Mouse (Mus musculus): ENCODE data around the gene Fbxl18. TPM values are rescaled to one million over a fixed set of nuclear protein-coding genes. Genes with fewer than 3 reads are reported as not detected.

Gene Fbxl18
- polyA plus RNA-seq, 2 experiments, result 10.2 to 12.5 TPM

DNA sequence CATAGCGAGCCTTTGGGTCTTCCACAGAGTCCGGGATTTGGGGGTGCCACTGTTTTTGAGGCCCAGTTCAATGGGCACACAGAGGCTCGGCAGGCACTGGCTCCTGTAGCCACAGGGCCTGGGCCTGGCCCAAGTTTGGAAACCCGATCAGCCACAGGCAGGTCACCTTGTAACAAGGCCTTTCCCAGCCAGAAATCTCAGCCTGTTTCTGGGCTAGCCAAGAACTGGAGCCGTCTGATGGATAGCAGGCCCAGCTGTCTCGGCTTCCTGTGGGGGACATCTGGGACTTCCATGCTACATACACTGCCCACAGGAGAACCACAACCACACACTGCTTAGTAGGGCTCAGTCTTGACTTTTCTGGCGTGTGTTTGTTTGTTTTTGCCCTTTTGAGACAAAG, 21.4 kb upstream of the Fbxl18 start:
- no peak overlapping the region for H3K27ac ChIP-seq (replicated peaks; ENCODE audit: low read depth, low read length)
- DNase-seq (ENCODE audit: low spot score) (no peak), ATAC-seq (ENCODE audit: low FRiP score, low read depth) (no peak)
- no peaks in the 10 kb centered on the region for H3K27me3 ChIP-seq (ENCODE audit: control insufficient read depth, insufficient read depth, low read length)
- no peaks in the 10 kb centered on the region for H3K4me1 ChIP-seq (ENCODE audit: control insufficient read depth, insufficient read depth, low read length)
- no peak overlapping the region for H3K9ac ChIP-seq (ENCODE audit: low read depth, low read length, severe bottlenecking)
- TF ChIP-seq POLR2A (IDR thresholded peaks at IDR 0.05; ENCODE audit: borderline replicate concordance, extremely low read depth, insufficient read depth, insufficient read length), result no peak
- H3K36me3 ChIP-seq (ENCODE audit: control insufficient read depth, insufficient read depth, low read length), result no peaks in the 10 kb centered on the region
- no peaks in the 10 kb centered on the region for H3K9me3 ChIP-seq (ENCODE audit: control insufficient read depth, low read length)
- no peak overlapping the region for H3K4me2 ChIP-seq (replicated peaks; ENCODE audit: low read depth, low read length, severe bottlenecking)
- H3K4me3 ChIP-seq (replicated peaks; ENCODE audit: low read length), result no peak overlapping the region
- 67% methylated on average over 7 of the region's 7 CpGs for WGBS

DNA sequence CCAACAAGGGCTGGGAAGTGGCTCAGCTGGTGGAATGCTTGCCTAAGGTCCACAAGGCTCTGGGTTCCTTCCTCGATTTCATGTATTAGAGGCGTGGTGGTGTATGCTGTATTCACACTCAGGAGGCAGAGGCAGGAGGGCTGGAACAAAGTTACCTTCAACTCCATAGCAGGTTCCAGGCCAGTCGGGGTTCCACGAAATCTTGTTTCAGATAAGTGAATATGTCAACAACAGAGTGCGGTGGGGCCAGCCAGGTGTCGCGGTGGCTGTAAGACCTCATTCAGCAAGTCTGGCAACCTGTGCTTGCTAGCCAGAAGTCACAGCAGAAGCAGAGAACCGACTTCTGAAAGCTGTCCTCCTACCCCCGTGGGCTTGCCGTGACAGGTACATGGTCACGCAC, 20.0 kb upstream of the Fbxl18 start:
- ATAC-seq (ENCODE audit: low FRiP score, low read depth), result no peak
- Histone ChIP-seq H3K4me2 (replicated peaks; ENCODE audit: low read depth, low read length, severe bottlenecking) (no peak overlapping the region), H3K9me3 (ENCODE audit: control insufficient read depth, low read length) (no peaks in the 10 kb centered on the region), H3K27ac (replicated peaks; ENCODE audit: low read depth, low read length) (no peak overlapping the region), H3K4me1 (ENCODE audit: control insufficient read depth, insufficient read depth, low read length) (no peaks in the 10 kb centered on the region), H3K36me3 (ENCODE audit: control insufficient read depth, insufficient read depth, low read length) (no peaks in the 10 kb centered on the region), H3K9ac (ENCODE audit: low read depth, low read length, severe bottlenecking) (no peak overlapping the region), H3K4me3 (replicated peaks; ENCODE audit: low read length) (no peak overlapping the region), H3K27me3 (ENCODE audit: control insufficient read depth, insufficient read depth, low read length) (no peaks in the 10 kb centered on the region)
- TF ChIP-seq POLR2A (IDR thresholded peaks at IDR 0.05; ENCODE audit: borderline replicate concordance, extremely low read depth, insufficient read depth, insufficient read length), result no peak
- 91% methylated on average over 11 of the region's 11 CpGs for WGBS
- DNase-seq (ENCODE audit: low spot score), result no peak

DNA sequence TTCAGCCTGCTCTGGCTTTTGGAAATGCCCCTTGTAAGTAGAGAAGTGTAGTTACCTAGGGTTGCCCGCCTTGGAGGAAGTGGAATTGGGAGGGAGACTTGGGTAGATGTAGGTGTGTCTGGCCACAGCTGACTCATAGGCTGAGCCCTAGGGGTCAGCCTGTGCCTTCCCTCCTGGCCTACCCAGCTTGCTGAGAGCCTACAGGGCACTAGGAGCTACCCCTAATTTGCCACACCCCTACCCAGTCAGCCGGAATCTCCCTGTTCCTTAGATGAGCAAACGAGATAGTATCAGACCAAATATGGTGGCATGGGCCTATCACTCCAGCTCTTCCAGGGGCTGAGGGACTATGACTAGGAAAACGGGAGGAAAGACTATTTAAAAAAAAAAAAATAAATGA, 17.5 kb upstream of the Fbxl18 start:
- Histone ChIP-seq H3K27me3 (ENCODE audit: control insufficient read depth, insufficient read depth, low read length) (no peaks in the 10 kb centered on the region), H3K4me3 (replicated peaks; ENCODE audit: low read length) (no peak overlapping the region), H3K4me1 (ENCODE audit: control insufficient read depth, insufficient read depth, low read length) (peaks cover 22% of the 10 kb centered on the region), H3K36me3 (ENCODE audit: control insufficient read depth, insufficient read depth, low read length) (no peaks in the 10 kb centered on the region), H3K9me3 (ENCODE audit: control insufficient read depth, low read length) (no peaks in the 10 kb centered on the region), H3K9ac (ENCODE audit: low read depth, low read length, severe bottlenecking) (no peak overlapping the region), H3K27ac (replicated peaks; ENCODE audit: low read depth, low read length) (no peak overlapping the region), H3K4me2 (replicated peaks; ENCODE audit: low read depth, low read length, severe bottlenecking) (no peak overlapping the region)
- ATAC-seq (ENCODE audit: low FRiP score, low read depth) (no peak), DNase-seq (ENCODE audit: low spot score) (no peak)
- no peak for TF ChIP-seq POLR2A (IDR thresholded peaks at IDR 0.05; ENCODE audit: borderline replicate concordance, extremely low read depth, insufficient read depth, insufficient read length)
- WGBS, result 78% methylated on average over 4 of the region's 4 CpGs

DNA sequence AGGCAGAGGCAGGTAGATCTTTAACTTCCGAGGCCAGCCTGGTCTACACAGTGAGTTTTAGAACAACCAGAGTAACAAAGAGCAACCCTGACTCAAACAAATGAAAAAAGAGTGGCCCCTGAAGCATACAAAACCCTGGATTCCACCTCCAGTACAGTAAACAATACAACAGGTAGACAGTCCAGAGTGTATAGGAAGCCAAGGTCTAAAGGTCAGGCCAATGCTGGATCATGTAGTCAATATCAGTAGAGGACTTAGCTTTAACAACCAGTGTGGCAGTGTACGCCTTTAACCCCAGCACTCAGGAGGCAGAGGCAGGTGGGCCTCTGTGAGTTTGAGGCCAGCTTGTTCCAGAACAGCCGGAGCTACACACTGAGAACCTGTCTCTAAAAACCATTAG, 17.1 kb upstream of the Fbxl18 start:
- Histone ChIP-seq H3K4me2 (replicated peaks; ENCODE audit: low read depth, low read length, severe bottlenecking) (no peak overlapping the region), H3K9me3 (ENCODE audit: control insufficient read depth, low read length) (no peaks in the 10 kb centered on the region)

GRCm38 (mm10) chr5:142911629-142912028, 16.4 kb upstream of the Fbxl18 start:
- DNase-seq (ENCODE audit: low spot score), result no peak
- Histone ChIP-seq H3K27me3 (ENCODE audit: control insufficient read depth, insufficient read depth, low read length) (no peaks in the 10 kb centered on the region), H3K4me2 (replicated peaks; ENCODE audit: low read depth, low read length, severe bottlenecking) (no peak overlapping the region), H3K4me3 (replicated peaks; ENCODE audit: low read length) (no peak overlapping the region), H3K27ac (replicated peaks; ENCODE audit: low read depth, low read length) (no peak overlapping the region), H3K9me3 (ENCODE audit: control insufficient read depth, low read length) (no peaks in the 10 kb centered on the region), H3K9ac (ENCODE audit: low read depth, low read length, severe bottlenecking) (no peak overlapping the region), H3K4me1 (ENCODE audit: control insufficient read depth, insufficient read depth, low read length) (peaks cover 31% of the 10 kb centered on the region), H3K36me3 (ENCODE audit: control insufficient read depth, insufficient read depth, low read length) (no peaks in the 10 kb centered on the region)
- TF ChIP-seq POLR2A (IDR thresholded peaks at IDR 0.05; ENCODE audit: borderline replicate concordance, extremely low read depth, insufficient read depth, insufficient read length), result no peak
- 68% methylated on average over 2 of the region's 2 CpGs for WGBS
- ATAC-seq (ENCODE audit: low FRiP score, low read depth), result no peak

More for the DNA sequence above, 17.1 kb upstream of the Fbxl18 start:
- no peak for ATAC-seq (ENCODE audit: low FRiP score, low read depth)
- TF ChIP-seq POLR2A (IDR thresholded peaks at IDR 0.05; ENCODE audit: borderline replicate concordance, extremely low read depth, insufficient read depth, insufficient read length), result no peak
- no peak for DNase-seq (ENCODE audit: low spot score)
- Histone ChIP-seq H3K27me3 (ENCODE audit: control insufficient read depth, insufficient read depth, low read length) (no peaks in the 10 kb centered on the region), H3K27ac (replicated peaks; ENCODE audit: low read depth, low read length) (no peak overlapping the region), H3K4me3 (replicated peaks; ENCODE audit: low read length) (no peak overlapping the region), H3K9ac (ENCODE audit: low read depth, low read length, severe bottlenecking) (no peak overlapping the region), H3K4me1 (ENCODE audit: control insufficient read depth, insufficient read depth, low read length) (peaks cover 26% of the 10 kb centered on the region), H3K36me3 (ENCODE audit: control insufficient read depth, insufficient read depth, low read length) (no peaks in the 10 kb centered on the region)
- WGBS, result 91% methylated on average over 3 of the region's 3 CpGs

All from limb, embryonic 14.5 days (tissue).